ENCODE assay signal across 8 mouse cellular contexts in the genomic region with DNA sequence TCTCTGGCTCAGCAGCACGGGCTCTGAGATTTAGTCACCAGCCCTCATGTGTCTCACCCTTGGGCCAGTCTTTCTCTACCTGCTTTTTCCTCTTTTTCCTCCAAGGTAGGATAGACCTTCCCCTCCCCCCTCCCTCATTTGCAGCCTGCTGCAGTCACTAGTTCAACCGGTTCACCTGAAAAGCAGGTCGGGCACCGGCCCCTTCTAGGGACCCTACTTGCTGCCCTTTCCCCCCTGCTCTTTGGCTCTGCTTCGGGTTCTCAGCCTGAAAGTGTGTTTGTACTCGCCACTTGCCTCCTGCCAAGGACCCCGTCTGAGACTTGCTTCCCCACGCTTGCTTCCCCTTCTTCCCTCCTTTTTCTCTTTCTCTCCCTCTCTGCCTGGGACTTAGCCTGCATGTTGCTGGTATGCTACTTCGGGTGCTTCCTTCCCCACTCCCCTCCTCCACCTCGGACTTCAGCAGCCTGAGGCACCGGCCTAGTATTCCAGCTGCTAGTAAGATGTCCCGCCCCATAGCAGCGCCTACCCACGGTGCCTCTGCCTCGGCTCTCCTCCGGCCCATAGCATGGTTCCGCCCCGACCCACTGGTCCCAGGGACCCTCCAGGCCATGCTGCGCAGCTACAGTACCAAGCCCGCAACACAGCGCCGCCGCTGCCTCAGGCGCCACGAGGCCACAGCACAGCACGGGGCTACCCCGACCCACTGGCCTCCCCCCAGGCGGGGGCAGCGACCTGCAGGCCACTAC. TPM values are rescaled to one million over a fixed set of nuclear protein-coding genes. Genes with fewer than 3 reads are reported as not detected.
DNase-seq lines count a peak whose midpoint lies in the region; ATAC-seq and TF ChIP-seq lines count a peak whose summit lies in the region.

No protein-coding gene starts in this region.

- H3K27me3 ChIP-seq in forebrain, embryonic 10.5 days (ENCODE audit: poor library complexity, severe bottlenecking): peaks cover 68% of the 10 kb centered on the region
- H3K27me3 ChIP-seq in hindbrain, embryonic 12.5 days: peaks cover 11% of the 10 kb centered on the region
- no peaks in the 10 kb centered on the region; the same call in 1 of the 2 replicates for H3K27me3 ChIP-seq in midbrain, postnatal 0 days (ENCODE audit: insufficient read depth, low read length)

- no peaks in the 10 kb centered on the region for H3K36me3 ChIP-seq in forebrain, embryonic 10.5 days (replicated peaks)
- no peaks in the 10 kb centered on the region for H3K36me3 ChIP-seq in hindbrain, embryonic 12.5 days
- H3K36me3 ChIP-seq in midbrain, postnatal 0 days (ENCODE audit: insufficient read depth, low read length): no peaks in the 10 kb centered on the region

- H3K4me3 ChIP-seq in forebrain, embryonic 10.5 days: peak overlapping the region; percentile 45
- peak overlapping the region; percentile 34 for H3K4me3 ChIP-seq in hindbrain, embryonic 12.5 days
- peak overlapping the region; percentile 37 for H3K4me3 ChIP-seq in midbrain, postnatal 0 days (ENCODE audit: low read depth, low read length)

- H3K27ac ChIP-seq in forebrain, embryonic 10.5 days: peak overlapping the region; percentile 85
- H3K27ac ChIP-seq in hindbrain, embryonic 12.5 days: no peak overlapping the region
- H3K27ac ChIP-seq in midbrain, postnatal 0 days (ENCODE audit: low read depth, low read length): no peak overlapping the region

- peak overlapping the region; percentile 55 for H3K4me2 ChIP-seq in hindbrain, embryonic 12.5 days (replicated peaks)
- H3K4me2 ChIP-seq in midbrain, postnatal 0 days (ENCODE audit: low read depth, low read length, poor library complexity, severe bottlenecking): peak overlapping the region; percentile 56

- peak; percentile 35 for TF ChIP-seq CTCF in midbrain, postnatal 0 days (IDR thresholded peaks at IDR 0.05)

- peaks cover 24% of the 10 kb centered on the region for H3K4me1 ChIP-seq in forebrain, embryonic 10.5 days
- no peaks in the 10 kb centered on the region for H3K4me1 ChIP-seq in hindbrain, embryonic 12.5 days
- no peaks in the 10 kb centered on the region for H3K4me1 ChIP-seq in midbrain, postnatal 0 days (ENCODE audit: insufficient read depth, low read length)

- 19% methylated on average over 29 of the region's 29 CpGs for whole genome bisulfite sequencing in forebrain, embryonic 10.5 days
- 18% methylated on average over 29 of the region's 29 CpGs for WGBS in hindbrain, embryonic 12.5 days
- 20% methylated on average over 29 of the region's 29 CpGs for WGBS in midbrain, postnatal 0 days

- H3K9ac ChIP-seq in hindbrain, embryonic 12.5 days: peak overlapping the region; percentile 38; the same call in 1 of the 2 replicates
- H3K9ac ChIP-seq in midbrain, postnatal 0 days (replicated peaks; ENCODE audit: low read length, poor library complexity, severe bottlenecking): peak overlapping the region; percentile 46

- peak; percentile 84 for ATAC-seq in hindbrain, embryonic 12.5 days (ENCODE audit: low FRiP score)
- ATAC-seq in midbrain, postnatal 0 days (ENCODE audit: low FRiP score): peak; percentile 82

- DNase-seq in cerebellum, adult 11-12 months: peak; percentile 3
- DNase-seq in cerebellum, adult 9-10 months: no peak
- DNase-seq in MN1 (ENCODE audit: low spot score) (peak; percentile 35), liver (peak; percentile 36)
- DNase-seq in forebrain, embryonic 10.5 days (ENCODE audit: extremely low spot score, low spot score): peak; percentile 25
- peak; percentile 5 for DNase-seq in midbrain, postnatal 0 days (ENCODE audit: low spot score)
- peak; percentile 13 for DNase-seq in yolk sac, embryonic 10.5 days (ENCODE audit: low spot score)

- no peaks in the 10 kb centered on the region for H3K9me3 ChIP-seq in forebrain, embryonic 10.5 days
- no peaks in the 10 kb centered on the region for H3K9me3 ChIP-seq in hindbrain, embryonic 12.5 days (replicated peaks)
- H3K9me3 ChIP-seq in midbrain, postnatal 0 days (ENCODE audit: low read length): no peaks in the 10 kb centered on the region

RNA-seq across cellular contexts. Expression of a gene that starts 36.2 kb away (rescaled TPM):
- 7.7 and 8.2 TPM in 2 replicates for polyA plus RNA-seq in forebrain, embryonic 10.5 days (2016; fragmentation: Nextera tagmentation; extraction: Ambion mirVana)
- polyA plus RNA-seq in hindbrain, embryonic 12.5 days (2016; fragmentation: Nextera tagmentation; extraction: Ambion mirVana): 8.1 and 8.8 TPM in 2 replicates
- 3.7 and 5.5 TPM in 2 replicates for total RNA-seq in midbrain, postnatal 0 days (2014; rRNA removed)
- 2.7 and 3.0 TPM in 2 replicates for polyA plus RNA-seq in midbrain, postnatal 0 days (2015; fragmentation: Nextera tagmentation; extraction: Ambion mirVana)
